Mouse (Mus musculus): ENCODE measurements around the gene Cd200r1. TPM values are rescaled to one million over a fixed set of nuclear protein-coding genes. Genes with fewer than 3 reads are reported as not detected.
"Not testable (repeated sequence)": the region's sequence is repeated elsewhere in the genome, so short reads cannot be mapped to it uniquely, and the experiment has no call there.

Gene Cd200r1
- polyA plus RNA-seq, 1 experiment from 2014 or later: 0.48 TPM

GRCm38 (mm10) chr16:44832286-44832685 is 66.8 kb downstream of the Cd200r1 start:
- Histone ChIP-seq H3K27me3 (replicated peaks; ENCODE audit: control insufficient read depth, insufficient read depth, low read length) (no peaks in the 10 kb centered on the region), H3K4me3 (replicated peaks; ENCODE audit: low read length) (no peak overlapping the region), H3K36me3 (ENCODE audit: control insufficient read depth, insufficient read depth) (no peaks in the 10 kb centered on the region), H3K9me3 (ENCODE audit: control insufficient read depth, low read length) (no peaks in the 10 kb centered on the region), H3K4me2 (ENCODE audit: low read length) (no peak overlapping the region), H3K9ac (replicated peaks; ENCODE audit: low read depth, low read length) (no peak overlapping the region), H3K27ac (ENCODE audit: low read length) (no peak overlapping the region), H3K4me1 (replicated peaks; ENCODE audit: control insufficient read depth, insufficient read depth, low read length) (no peaks in the 10 kb centered on the region)
- 89% methylated on average over 3 of the region's 3 CpGs for WGBS
- no peak for ATAC-seq

- ATAC-seq; H3K4me2 ChIP-seq (ENCODE audit: low read length); H3K9ac ChIP-seq (replicated peaks; ENCODE audit: low read depth, low read length); H3K36me3 ChIP-seq (ENCODE audit: control insufficient read depth, insufficient read depth); H3K27ac ChIP-seq (ENCODE audit: low read length); H3K4me1 ChIP-seq (replicated peaks; ENCODE audit: control insufficient read depth, insufficient read depth, low read length); H3K27me3 ChIP-seq (replicated peaks; ENCODE audit: control insufficient read depth, insufficient read depth, low read length); H3K9me3 ChIP-seq (ENCODE audit: control insufficient read depth, low read length); H3K4me3 ChIP-seq (replicated peaks; ENCODE audit: low read length): not testable (repeated sequence)
- 45% methylated on average over 2 of the region's 2 CpGs for WGBS
Observed at GRCm38 (mm10) chr16:44833189-44833588, 67.7 kb downstream of the Cd200r1 start.

Other genes starting within 250 kb of the Cd200r1 start
- gene Boc, start 206.8 kb upstream of the Cd200r1 start, polyA plus RNA-seq (2015; fragmentation: Nextera tagmentation; extraction: Ambion mirVana): 15.2 and 17.6 TPM in 2 replicates
- gene Nepro, start 41.4 kb upstream of the Cd200r1 start, polyA plus RNA-seq (2015; fragmentation: Nextera tagmentation; extraction: Ambion mirVana): 4.9 and 5.6 TPM in 2 replicates
- gene Gtpbp8, start 19.4 kb upstream of the Cd200r1 start, polyA plus RNA-seq (2015; fragmentation: Nextera tagmentation; extraction: Ambion mirVana): 35.9 and 38.5 TPM in 2 replicates
- gene Cd200r4, start 46.0 kb downstream of the Cd200r1 start, polyA plus RNA-seq (2015; fragmentation: Nextera tagmentation; extraction: Ambion mirVana): not detected in 2 replicates
- gene Cd200r2, start 101.4 kb downstream of the Cd200r1 start, polyA plus RNA-seq (2015; fragmentation: Nextera tagmentation; extraction: Ambion mirVana): not detected in 2 replicates
- gene Cd200r3, start 177.9 kb downstream of the Cd200r1 start, polyA plus RNA-seq (2015; fragmentation: Nextera tagmentation; extraction: Ambion mirVana): not detected in 2 replicates